Mouse (Mus musculus): Measurements from ENCODE around the gene Tcap.

- TF ChIP-seq GATA1 (IDR thresholded peaks at IDR 0.05; ENCODE audit: borderline replicate concordance, low read length) (no peak), FLI1 (IDR thresholded peaks at IDR 0.05; ENCODE audit: low read length) (no peak)
Observed at GRCm38 (mm10) chr11:98380106-98380505, 3.5 kb upstream of the Tcap start.

All from megakaryocyte, embryonic 14.5 days (primary cell).